Mouse (Mus musculus): ENCODE measurements around the gene Tmc8. TPM values are rescaled to one million over a fixed set of nuclear protein-coding genes. Genes with fewer than 3 reads are reported as not detected.
"Not testable (repeated sequence)": the region's sequence is repeated elsewhere in the genome, so short reads cannot be mapped to it uniquely, and the experiment has no call there.

The Tmc8 gene
- total RNA-seq, 2 experiments from 2014 or later, result 0.62 to 0.68 TPM

- intact Hi-C loops (cut with DNase I), result no loop called here
- no peak for DNase-seq (ENCODE audit: low spot score in 2 of 2)
Measured at GRCm38 (mm10) chr11:117769683-117770047, 12.2 kb upstream of the Tmc8 start.

GRCm38 (mm10) chr11:117770407-117770806 is 11.5 kb upstream of the Tmc8 start:
- no peak for DNase-seq (ENCODE audit: low spot score in 2 of 2)
- intact Hi-C loops (cut with DNase I), result no loop called here

DNA sequence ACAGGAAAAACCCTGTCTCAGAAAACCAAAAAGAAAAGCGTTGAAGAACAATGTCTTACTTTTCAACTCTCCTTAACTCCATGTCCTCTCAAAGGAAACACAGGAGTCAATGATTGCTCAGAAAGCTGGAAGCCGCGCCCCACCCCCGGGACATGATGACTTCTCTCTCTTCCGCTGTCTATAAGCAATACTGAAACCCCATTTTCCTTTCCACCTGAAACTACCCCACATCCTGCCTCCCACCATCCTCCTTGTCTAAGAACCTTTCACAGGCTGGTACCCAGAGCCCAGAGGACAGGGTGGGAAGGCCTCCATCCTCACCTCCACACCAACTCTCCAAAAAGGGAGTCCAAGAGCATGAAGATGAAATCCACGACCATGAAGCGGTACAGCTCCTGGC is 9.5 kb upstream of the Tmc8 start:
- no peak for DNase-seq (ENCODE audit: low spot score in 2 of 2)
- intact Hi-C loops (cut with DNase I), result no loop called here

DNA sequence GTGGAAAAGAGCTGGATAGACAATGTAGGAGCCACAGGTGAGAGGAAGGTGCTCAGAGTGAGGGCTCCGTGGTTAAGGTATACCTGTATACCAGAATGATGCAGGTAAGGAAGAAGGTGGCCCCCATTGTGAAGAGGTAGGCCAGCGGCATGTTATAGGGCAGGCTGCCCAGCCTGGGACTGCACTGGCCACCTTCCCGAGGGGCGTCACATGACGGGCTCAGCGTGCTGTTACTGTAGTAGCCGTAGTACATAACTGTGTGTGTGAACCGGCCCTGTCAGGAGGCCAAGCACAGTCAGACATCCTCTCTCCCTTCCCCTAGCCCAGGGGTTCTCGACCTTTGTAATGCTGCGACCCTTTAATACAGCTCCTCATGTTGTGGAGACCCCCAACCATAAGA is 7.0 kb upstream of the Tmc8 start:
- intact Hi-C loops (cut with DNase I), result no loop called here
- DNase-seq (ENCODE audit: low spot score in 2 of 2), result no peak

GRCm38 (mm10) chr11:117775540-117775939 is 6.3 kb upstream of the Tmc8 start:
- intact Hi-C loops (cut with DNase I), result no loop called here
- no peak for DNase-seq (ENCODE audit: low spot score in 2 of 2)

- intact Hi-C loops (cut with DNase I), result no loop called here
- no peak for DNase-seq (ENCODE audit: low spot score in 2 of 2)
Measured at GRCm38 (mm10) chr11:117776085-117776792, 5.6 kb upstream of the Tmc8 start.

DNA sequence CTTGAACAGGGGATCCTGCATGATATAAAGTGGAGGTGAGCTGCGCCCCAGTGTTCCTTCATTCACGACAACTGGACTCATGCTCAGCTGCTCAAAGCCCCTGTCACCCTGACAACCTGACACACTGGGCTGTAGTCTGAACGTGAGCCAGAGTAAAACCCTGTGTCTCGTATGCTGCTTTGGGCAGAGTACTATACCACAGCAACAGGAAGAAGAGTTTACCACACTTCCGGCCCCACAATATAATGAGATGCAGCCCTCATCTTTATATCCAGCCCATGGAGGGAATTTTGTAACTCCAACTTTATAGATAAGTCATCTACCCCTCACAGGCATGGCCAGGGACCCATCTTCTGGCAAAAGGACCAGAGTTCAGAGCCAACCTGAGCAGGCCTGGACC is 4.8 kb upstream of the Tmc8 start:
- intact Hi-C loops (cut with DNase I), result no loop called here
- DNase-seq (ENCODE audit: low spot score in 2 of 2), result no peak

DNA sequence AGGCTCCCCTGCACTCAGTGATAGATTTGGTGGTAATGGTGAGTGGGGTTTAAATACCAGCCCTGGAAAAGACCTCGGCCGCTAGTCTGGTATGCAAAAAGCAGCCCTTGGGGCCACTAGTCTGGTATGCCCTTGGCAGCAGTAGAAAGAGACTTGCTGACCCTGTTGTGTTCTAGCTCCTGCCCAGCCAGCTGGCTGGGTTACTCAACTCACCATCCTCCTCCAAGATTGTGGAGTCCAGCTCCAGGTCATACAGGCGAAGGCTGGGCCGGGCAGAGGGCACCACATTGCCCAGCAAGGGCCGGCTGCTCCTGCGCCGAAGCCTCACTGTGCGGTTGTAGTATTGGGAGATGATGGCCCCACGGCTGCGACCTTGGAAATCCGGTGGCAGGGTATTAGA is 3.8 kb upstream of the Tmc8 start:
- no peak for DNase-seq (ENCODE audit: low spot score in 2 of 2)
- intact Hi-C loops (cut with DNase I), result no loop called here

DNA sequence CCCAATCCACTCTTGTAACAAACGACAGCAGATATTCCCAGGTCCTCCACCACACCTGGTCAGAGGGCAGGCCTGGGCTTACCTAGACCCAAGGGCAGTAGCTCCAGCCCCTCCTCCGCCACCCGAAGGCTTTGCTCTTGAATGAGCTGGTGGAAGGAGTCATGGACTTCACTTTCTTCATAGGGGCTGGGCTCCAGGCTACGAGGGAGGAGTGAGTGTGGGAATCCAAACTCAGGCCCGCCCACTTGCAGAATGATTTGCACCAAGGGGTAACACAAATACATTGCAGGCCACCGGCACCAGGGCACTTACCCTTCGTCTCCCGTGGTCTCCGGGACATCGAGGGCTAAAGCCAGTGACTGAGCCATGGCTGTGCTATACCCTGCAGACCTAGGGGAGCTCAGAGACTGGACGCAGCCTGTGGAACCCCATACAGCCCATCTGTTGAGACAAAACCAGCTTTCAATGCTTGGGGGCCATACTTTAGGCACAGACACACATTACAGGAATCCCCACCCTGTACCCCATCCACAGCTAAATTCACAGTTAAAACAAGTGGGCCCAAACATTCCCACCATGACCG is 2.9 kb upstream of the Tmc8 start:
- intact Hi-C loops (cut with DNase I), result no loop called here

GRCm38 (mm10) chr11:117779434-117780198 is 2.3 kb upstream of the Tmc8 start:
- DNase-seq (ENCODE audit: low spot score in 2 of 2), result no peak
- intact Hi-C loops (cut with DNase I), result loop anchor here (5.0 kb wide), 1 partner anchor 72 kb away; no protein-coding TSS in a partner anchor

More for the DNA sequence above, 2.9 kb upstream of the Tmc8 start:
- no peak for DNase-seq (ENCODE audit: low spot score in 2 of 2)

GRCm38 (mm10) chr11:117780199-117780515 is 1.7 kb upstream of the Tmc8 start:
- DNase-seq (ENCODE audit: low spot score in 2 of 2), result no peak
- intact Hi-C loops (cut with DNase I), result loop anchor here (5.0 kb wide), 1 partner anchor 73 kb away; no protein-coding TSS in a partner anchor

DNA sequence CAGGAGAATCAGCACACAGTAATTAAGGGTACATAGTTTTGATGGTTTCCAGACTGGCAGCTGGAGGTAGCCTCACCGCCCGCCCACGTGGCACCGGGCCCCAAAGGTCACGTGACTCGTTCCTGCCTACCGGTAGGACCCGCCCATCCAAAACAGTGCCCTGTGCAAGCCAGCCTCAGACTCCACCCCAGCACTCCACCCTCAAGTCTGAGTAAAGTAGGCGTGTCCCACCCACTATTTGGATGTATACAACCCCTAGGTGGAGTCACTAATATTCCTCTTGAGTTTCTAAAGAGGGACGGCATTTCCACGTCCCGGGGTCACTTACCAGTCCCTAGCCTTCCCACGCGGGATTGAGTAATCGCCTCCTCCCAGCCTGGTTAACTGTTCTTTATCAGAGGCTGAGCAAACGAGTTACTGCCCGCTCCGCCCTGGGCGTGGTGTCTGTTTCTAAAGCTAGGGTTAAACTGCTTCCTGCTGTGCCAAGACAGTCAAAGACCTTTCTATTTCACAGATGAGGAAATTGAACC is 1.2 kb upstream of the Tmc8 start:
- intact Hi-C loops (cut with DNase I), result loop anchor here (5.0 kb wide), 1 partner anchor 73 kb away; no protein-coding TSS in a partner anchor

DNA sequence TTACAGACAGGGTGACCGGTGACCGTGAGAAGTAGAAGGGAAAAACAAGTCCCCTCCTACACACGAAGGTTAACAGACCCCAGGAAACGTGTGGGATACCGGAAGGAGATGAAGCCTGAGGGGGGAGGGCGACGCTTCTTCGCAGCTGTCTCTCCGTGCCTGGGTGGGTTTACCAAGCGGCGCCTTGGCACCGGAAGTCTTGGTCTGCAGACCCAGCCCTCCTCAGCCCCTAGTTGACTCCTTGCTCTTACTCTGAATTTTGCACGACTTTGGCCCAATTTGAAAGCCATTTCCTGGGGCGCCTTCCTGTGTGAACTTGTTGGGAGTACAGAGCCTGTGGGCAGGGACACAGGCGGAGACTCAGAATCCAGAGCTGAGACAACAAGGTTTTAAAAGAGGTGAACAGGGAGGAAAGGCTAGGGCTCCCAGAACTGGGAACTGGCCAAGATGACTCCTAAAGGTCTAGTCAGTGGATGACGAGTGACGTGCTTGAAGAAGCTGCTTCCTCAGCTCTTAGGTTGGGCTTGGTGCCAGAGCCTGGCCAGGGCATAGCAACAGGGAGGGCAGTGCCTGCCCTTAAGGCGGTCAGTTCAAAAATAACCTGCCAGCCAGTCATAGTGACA is 566 bp upstream of the Tmc8 start:
- DNase-seq (ENCODE audit: low spot score in 2 of 2), result no peak
- intact Hi-C loops (cut with DNase I), result loop anchor here (5.0 kb wide), 1 partner anchor 74 kb away; no protein-coding TSS in a partner anchor

More for the DNA sequence above, 1.2 kb upstream of the Tmc8 start:
- DNase-seq (ENCODE audit: low spot score in 2 of 2), result no peak

DNA sequence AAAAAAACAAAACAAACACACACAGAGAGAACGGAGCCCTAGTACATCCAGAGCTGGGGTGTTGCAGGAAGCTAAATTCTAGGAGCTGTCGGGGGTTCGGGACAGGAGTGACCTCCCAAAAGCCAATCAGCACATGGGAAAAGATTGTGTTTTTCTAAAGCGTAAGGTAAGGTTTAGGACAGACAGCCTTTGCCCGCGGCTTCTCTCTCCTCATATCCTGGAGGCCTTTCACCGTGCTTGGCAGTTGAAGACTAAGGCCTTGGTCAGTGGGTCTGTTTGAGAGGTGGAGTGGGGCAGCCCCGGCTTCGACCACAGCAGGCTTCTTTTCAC is 794 bp downstream of the Tmc8 start:
- DNase-seq (ENCODE audit: low spot score in 2 of 2), result no peak

DNA sequence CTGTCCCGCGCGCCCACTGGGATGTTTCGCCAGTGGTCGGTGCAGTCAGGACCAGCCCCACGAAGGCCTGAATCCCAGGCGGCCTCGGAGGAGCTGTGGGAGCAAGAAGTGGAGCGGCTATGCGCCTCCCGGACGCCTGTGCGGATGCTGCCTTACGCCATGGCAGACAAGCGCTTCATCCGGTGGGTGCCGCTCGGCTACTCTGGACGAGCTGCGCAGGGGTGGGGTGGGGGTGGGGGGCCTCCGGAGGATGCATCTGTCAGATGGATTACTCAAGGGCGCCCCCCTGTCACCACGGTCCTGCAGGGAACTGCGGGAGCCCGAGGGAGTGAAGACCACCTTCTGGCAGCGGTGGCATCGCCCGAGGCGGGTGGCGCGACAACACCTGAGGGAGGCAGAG is 1.2 kb downstream of the Tmc8 start:
- DNase-seq (ENCODE audit: low spot score in 2 of 2), result no peak
- intact Hi-C loops (cut with DNase I), result loop anchor here (5.0 kb wide), 1 partner anchor 76 kb away; no protein-coding TSS in a partner anchor

More for the DNA sequence above, 794 bp downstream of the Tmc8 start:
- intact Hi-C loops (cut with DNase I), result loop anchor here (5.0 kb wide), 1 partner anchor 75 kb away; no protein-coding TSS in a partner anchor

DNA sequence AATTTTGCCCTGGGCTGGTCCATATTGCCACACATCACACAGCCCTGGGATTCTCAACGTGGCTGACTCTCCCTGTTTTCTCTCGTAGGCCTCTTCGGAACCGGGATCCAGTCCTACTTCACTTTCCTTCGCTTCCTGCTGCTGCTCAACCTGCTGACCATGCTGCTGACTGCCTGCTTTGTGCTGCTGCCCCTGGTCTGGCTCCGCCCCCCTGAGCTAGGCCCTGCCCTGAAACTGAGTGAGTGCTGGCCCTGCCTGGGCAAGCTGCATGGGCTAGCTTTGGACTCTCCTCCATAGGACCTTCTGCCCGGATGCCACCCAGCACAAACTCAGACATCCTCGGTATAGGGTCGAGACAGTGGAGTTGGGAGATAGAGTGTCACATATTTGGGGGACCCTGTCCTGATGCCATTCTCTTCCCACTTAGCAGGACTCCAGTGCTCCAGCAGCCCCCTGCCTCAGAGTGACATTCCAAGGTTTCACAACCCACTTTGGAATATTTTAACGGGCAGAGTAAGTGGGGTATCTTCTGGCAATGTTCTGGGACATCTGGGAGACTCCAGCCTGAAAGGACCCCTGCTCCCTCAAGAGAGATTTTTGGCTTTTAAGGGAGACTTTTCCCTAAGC is 1.9 kb downstream of the Tmc8 start:
- intact Hi-C loops (cut with DNase I), result loop anchor here (5.0 kb wide), 1 partner anchor 76 kb away; no protein-coding TSS in a partner anchor
- no peak for DNase-seq (ENCODE audit: low spot score in 2 of 2)

DNA sequence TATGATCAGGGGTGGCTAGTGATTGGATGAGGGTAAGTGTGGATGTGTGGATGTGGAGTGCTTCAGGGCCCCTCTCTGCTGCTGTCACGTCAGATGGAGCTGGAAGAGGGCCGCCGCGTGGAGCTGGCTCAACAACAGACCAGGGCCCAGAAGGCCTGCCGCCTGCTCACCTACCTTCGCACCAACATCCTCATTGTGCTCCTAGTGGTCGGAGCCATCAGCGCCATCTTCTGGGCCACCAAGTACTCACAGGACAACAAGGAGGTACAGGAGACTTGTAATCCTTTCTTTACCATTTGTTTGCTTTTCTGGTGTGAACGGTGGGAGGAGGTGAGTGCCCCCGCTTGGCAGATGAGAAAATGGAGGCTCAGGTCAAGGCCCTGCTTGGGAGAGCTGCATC is 4.4 kb downstream of the Tmc8 start:
- no peak for DNase-seq (ENCODE audit: low spot score in 2 of 2)
- intact Hi-C loops (cut with DNase I), result no loop called here

DNA sequence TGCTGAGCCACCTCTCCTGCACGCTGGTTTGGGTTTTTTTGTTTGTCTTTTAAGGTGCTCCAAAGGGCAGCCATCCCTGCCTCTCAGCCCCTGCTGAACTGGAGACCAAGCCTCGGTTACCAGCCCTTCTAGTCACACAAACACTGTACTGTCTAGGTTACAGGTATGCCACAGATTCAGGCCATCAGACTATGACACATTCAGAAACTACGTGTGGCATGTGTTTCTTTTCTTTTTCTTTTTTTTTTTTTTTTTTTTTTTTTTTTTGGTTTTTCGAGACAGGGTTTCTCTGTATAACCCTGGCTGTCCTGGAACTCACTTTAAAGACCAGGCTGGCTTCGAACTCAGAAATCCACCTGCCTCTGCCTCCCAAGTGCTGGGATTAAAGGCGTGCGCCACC is 6.6 kb downstream of the Tmc8 start:
- DNase-seq (ENCODE audit: low spot score in 2 of 2); intact Hi-C loops (cut with DNase I): not testable (repeated sequence)

- no peak for DNase-seq (ENCODE audit: low spot score in 2 of 2)
- intact Hi-C loops (cut with DNase I), result loop anchor here (5.0 kb wide), 1 partner anchor 37 kb away; the partner anchor contains the start of genes Afmid and Tk1
Measured at GRCm38 (mm10) chr11:117790286-117790685, 8.4 kb downstream of the Tmc8 start.

Data from left cerebral cortex, postnatal 36 days (tissue).